Mouse (Mus musculus) adrenal gland, postnatal 4 days (tissue): ENCODE measurements around the gene A830031A19Rik. TPM values are rescaled to one million over a fixed set of nuclear protein-coding genes. Genes with fewer than 3 reads are reported as not detected.

Source experiments
- DNase-seq, 2 experiments: peaks; one replicate each; pipeline ENCODE4 v3.0.0; 2021 to 2022; ENCODE audit warnings: low spot score in 2 of 2, mixed read lengths in 2 of 2
- microRNA-seq: library from miRNA; unstranded; fragments of <30 nt; microRNA quantifications from one replicate; pipeline ENCODE4 v1.2.0, GENCODE M21; 2021
- total RNA-seq, 2 experiments: library from RNA; stranded (reverse); gene quantifications; 2 replicates each; pipeline ENCODE4 v1.2.3; 2021

A830031A19Rik gene
- total RNA-seq, 2 experiments from 2014 or later, result not detected

- no peak for DNase-seq
These were observed 58.8 kb downstream of the A830031A19Rik start for GRCm38 (mm10) chr11:24016049-24016448.

DNA sequence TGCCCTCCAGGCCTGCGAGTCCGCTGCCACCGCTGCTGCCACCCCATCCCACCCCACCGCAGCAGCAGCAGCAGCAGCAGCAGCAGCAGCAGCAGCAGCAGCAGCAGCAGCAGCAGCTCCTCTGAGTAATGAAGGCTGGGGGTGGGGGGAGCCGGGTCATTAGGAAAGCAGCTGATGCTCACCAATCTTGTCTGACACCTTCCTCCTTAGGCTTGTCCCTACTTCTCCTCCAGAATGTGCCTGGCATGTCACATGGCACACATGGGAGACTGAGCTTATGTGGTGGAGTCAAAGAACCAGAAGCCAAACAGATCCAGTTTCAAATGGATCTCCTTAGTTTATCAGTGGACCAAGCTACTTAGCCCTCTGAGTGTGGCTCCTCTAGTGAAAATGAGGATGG, 60.2 kb downstream of the A830031A19Rik start:
- DNase-seq, result no peak

GRCm38 (mm10) chr11:24012301-24012700, 62.6 kb downstream of the A830031A19Rik start:
- no peak for DNase-seq

DNA sequence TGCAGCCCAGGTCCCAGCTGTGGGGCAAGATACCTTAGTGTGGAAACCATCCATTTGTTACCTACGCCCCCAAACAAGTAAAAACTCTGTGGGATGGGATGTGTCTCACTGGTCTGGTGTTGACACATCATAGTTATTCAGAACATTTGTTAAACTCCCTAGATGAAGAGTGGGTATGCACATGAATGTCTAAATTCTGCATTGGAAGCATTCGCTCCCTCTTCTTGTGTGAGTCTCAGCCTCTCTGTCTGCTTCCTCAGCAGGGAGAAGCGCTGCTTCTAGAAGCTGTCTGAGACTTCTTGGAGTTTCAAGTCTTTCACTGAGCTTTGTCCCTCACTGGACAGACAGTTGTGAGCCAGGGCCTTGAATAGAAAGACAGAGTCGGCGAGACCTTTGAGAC, 65.9 kb downstream of the A830031A19Rik start:
- DNase-seq, result no peak

DNA sequence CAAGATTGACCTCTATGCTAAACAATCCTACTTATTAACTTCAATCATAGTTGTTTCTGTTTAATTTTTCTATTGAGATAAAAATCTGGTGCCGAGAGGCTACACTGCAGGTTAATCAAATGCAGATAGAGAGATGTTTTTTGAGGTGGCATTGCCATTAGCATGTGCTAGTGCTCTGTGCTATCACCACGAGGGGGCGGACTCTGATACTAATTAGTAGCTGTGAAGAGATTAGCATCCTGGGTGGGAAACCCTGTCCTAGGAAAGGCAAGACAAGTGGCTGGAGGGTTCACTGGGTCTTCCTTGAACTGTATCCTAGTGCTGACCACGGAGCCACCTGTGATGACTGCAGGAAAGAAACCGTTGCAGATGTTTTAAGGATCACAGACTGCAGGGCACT, 66.6 kb downstream of the A830031A19Rik start:
- DNase-seq, result no peak

GRCm38 (mm10) chr11:24005445-24006156, 69.3 kb downstream of the A830031A19Rik start:
- no peak for DNase-seq

- no peak for DNase-seq
These were observed 74.2 kb downstream of the A830031A19Rik start for GRCm38 (mm10) chr11:24000675-24001074.

Small RNA genes lying within 50 kb of the gene (microRNA-seq; reads per million reads assigned to microRNA genes)
- gene Gm44381, result not detected

Other genes starting within 250 kb of the A830031A19Rik start
- gene Papolg, start 179.8 kb downstream of the A830031A19Rik start, total RNA-seq, result 10 to 100 TPM; 12.2 to 13.2 TPM
- 1 to 10 TPM; 5.9 to 7.8 TPM for gene Bcl11a, start 3.0 kb upstream of the A830031A19Rik start, total RNA-seq